Mouse (Mus musculus) hindbrain, embryonic 16.5 days (tissue): ENCODE measurements around the gene Cxcl14. TPM values are rescaled to one million over a fixed set of nuclear protein-coding genes. Genes with fewer than 3 reads are reported as not detected.

ENCODE experiments used
- ATAC-seq: fragments of 200-750 bp; cut with Nextera tagmentation; 2 replicates; pipeline ENCODE4 v1.8.0; 2017; ENCODE audit warnings: moderate TSS enrichment, moderate library complexity
- H3K27ac ChIP-seq: fragments of 300-500 bp; sonication (generic); 2 replicates; pipeline ENCODE4 v1.5.1; 2014; ENCODE audit warnings: low read depth, mild to moderate bottlenecking, control low read depth, low read length, moderate library complexity
- H3K27me3 ChIP-seq: fragments of 300-500 bp; sonication (generic); replicated peaks from 2 replicates; pipeline ENCODE4 v1.6.1; 2014; ENCODE audit warnings: low read length; ENCODE audit not compliant: control insufficient read depth, insufficient read depth
- H3K36me3 ChIP-seq: fragments of 300-500 bp; sonication (generic); 2 replicates; pipeline ENCODE4 v1.6.1; 2014; ENCODE audit warnings: mild to moderate bottlenecking, low read length, moderate library complexity, mixed read lengths; ENCODE audit not compliant: control insufficient read depth, insufficient read depth
- H3K4me1 ChIP-seq: fragments of 300-500 bp; sonication (generic); 2 replicates; pipeline ENCODE4 v1.6.1; 2014; ENCODE audit warnings: low read depth, low read length; ENCODE audit not compliant: control insufficient read depth, insufficient read depth
- H3K4me2 ChIP-seq: fragments of 300-500 bp; sonication (generic); 2 replicates; pipeline ENCODE4 v1.6.1; 2014; ENCODE audit warnings: mild to moderate bottlenecking, low read length, control low read depth, moderate library complexity
- H3K4me3 ChIP-seq: fragments of 300-500 bp; sonication (generic); 2 replicates; pipeline ENCODE4 v1.5.1; 2014; ENCODE audit warnings: mild to moderate bottlenecking, low read length, control low read depth, moderate library complexity
- H3K9ac ChIP-seq: fragments of 300-500 bp; sonication (generic); 2 replicates; pipeline ENCODE4 v1.6.1; 2014; ENCODE audit warnings: low read depth, mild to moderate bottlenecking, control low read depth, low read length, moderate library complexity
- H3K9me3 ChIP-seq: fragments of 300-500 bp; sonication (generic); 2 replicates; pipeline ENCODE4 v1.6.1; 2014; ENCODE audit warnings: mild to moderate bottlenecking, low read length, moderate library complexity; ENCODE audit not compliant: control insufficient read depth
- WGBS: fragments of 180-500 bp; shearing (Covaris S2); extraction: QIAGEN DNeasy Blood & Tissue Kit; methylation state at CpG from one replicate; pipeline ENCODE4 v1.1.7; 2014; 5-methylcytosine and 5-hydroxymethylcytosine counted together
- polyA plus RNA-seq: library from polyadenylated mRNA; unstranded; fragments of >200 nt; fragmentation: Nextera tagmentation; extraction: Ambion mirVana; gene quantifications from 2 replicates; pipeline ENCODE4 v1.2.1, GENCODE M21; 2015

Cxcl14 gene
- polyA plus RNA-seq, 1 experiment from 2014 or later, result 10.2 TPM

- WGBS, result 81% methylated on average over 6 of the region's 6 CpGs
- H3K27ac ChIP-seq, result no peak overlapping the region
- no peaks in the 10 kb centered on the region for H3K36me3 ChIP-seq
- ATAC-seq, result no peak
- H3K27me3 ChIP-seq, result peaks cover 4% of the 10 kb centered on the region; the same call in 1 of the 2 replicates
- H3K9ac ChIP-seq, result no peak overlapping the region
- no peaks in the 10 kb centered on the region for H3K4me1 ChIP-seq
- no peak overlapping the region for H3K4me3 ChIP-seq
- H3K9me3 ChIP-seq, result no peaks in the 10 kb centered on the region
- H3K4me2 ChIP-seq, result no peak overlapping the region
These were observed 16.0 kb downstream of the Cxcl14 start for GRCm38 (mm10) chr13:56280356-56280755.

DNA sequence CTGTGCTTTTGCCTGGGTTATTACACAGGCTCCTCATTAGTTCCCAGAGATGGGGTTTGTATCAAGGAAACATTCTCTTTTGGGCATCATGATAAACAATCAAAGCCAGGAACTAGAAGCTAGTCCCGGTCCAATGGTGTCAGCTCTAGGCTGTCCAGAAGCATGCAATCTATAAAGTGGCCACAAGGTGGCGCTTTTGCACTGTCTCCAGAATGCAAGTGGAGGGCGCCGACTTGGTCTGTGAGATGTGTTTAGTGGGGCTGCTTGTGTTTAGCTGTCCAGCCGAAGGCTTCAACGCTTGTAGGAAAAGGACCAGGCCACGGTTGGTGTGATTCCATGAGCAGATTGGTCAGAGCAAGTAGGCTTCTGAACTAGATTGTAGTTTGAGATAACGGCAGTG is 16.9 kb downstream of the Cxcl14 start:
- no peak overlapping the region for H3K4me3 ChIP-seq
- peaks cover 4% of the 10 kb centered on the region; the same call in 1 of the 2 replicates for H3K27me3 ChIP-seq
- no peaks in the 10 kb centered on the region for H3K36me3 ChIP-seq
- no peaks in the 10 kb centered on the region for H3K9me3 ChIP-seq
- no peak overlapping the region for H3K27ac ChIP-seq
- no peak overlapping the region for H3K4me2 ChIP-seq
- WGBS, result 19% methylated on average over 8 of the region's 8 CpGs
- peak; percentile 92 for ATAC-seq
- H3K9ac ChIP-seq, result no peak overlapping the region
- H3K4me1 ChIP-seq, result no peaks in the 10 kb centered on the region

DNA sequence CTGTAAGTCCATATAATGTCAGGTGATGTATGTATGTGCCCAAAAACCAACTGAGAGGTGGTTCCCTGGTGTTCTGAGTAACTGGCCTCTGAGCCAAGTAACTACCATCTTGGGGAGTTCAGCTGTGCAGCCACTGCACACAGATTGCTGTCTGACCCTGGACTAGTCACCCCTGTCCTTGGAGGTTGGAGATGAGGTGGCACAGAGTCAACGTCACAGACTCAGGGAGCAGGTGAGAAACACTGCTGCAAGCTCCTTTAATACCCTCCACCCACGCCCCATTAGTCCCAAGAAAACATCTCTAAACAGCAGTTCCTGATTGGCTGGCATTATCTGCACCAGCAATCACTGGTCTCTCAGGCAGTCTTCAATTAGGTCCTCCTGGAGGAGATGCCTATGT is 21.2 kb downstream of the Cxcl14 start:
- Histone ChIP-seq H3K27ac (no peak overlapping the region), H3K4me1 (no peaks in the 10 kb centered on the region), H3K9ac (no peak overlapping the region), H3K9me3 (no peaks in the 10 kb centered on the region; the same call in 1 of the 2 replicates), H3K4me2 (no peak overlapping the region), H3K27me3 (peaks cover 4% of the 10 kb centered on the region; the same call in 1 of the 2 replicates), H3K36me3 (no peaks in the 10 kb centered on the region), H3K4me3 (no peak overlapping the region)
- ATAC-seq, result no peak
- WGBS, result 73% methylated on average over 2 of the region's 2 CpGs

DNA sequence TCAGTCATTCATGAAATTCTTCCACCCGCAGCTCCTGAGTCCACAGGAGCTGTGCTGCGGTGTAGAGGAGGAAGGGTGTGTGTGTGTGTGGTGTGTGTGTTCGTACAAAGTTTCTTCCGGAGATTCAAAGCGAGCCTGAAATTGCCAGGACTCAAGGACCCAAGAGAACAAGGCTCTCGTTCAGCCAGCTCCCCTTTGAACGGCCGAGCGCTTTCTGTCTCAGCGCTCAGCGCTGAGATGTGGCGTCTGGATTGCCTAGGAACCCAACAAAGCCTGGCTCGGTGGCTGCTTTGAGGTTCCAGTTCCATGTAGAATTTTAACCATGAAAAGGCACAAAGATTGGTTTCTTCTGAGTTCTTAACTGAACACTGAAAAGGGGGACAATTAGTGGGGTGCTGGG is 26.2 kb downstream of the Cxcl14 start:
- Histone ChIP-seq H3K4me2 (no peak overlapping the region), H3K4me3 (no peak overlapping the region), H3K27me3 (peaks cover 6% of the 10 kb centered on the region), H3K9ac (no peak overlapping the region), H3K9me3 (no peaks in the 10 kb centered on the region; the same call in 1 of the 2 replicates), H3K36me3 (no peaks in the 10 kb centered on the region), H3K27ac (no peak overlapping the region), H3K4me1 (no peaks in the 10 kb centered on the region)
- ATAC-seq, result no peak
- WGBS, result 59% methylated on average over 13 of the region's 13 CpGs

DNA sequence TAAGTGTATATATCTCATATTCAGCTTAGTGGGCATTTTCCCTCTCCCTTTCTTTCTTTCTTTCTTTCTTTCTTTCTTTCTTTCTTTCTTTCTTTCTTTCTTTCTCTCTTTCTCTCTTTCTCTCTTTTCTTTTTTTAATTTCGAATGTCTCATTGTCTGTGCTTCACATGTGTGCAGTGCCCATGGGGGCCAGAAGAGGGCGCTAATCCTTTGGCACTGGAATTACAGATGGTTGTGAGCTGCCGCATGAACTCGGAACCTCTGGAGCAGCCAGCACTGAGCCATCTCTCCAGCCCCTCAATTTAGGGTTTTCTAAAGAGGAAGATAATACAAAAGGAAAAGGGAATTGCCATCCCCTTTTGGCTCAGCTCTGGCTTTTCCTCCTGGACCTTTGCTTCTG is 29.0 kb downstream of the Cxcl14 start:
- H3K27me3 ChIP-seq, result peaks cover 23% of the 10 kb centered on the region
- H3K4me1 ChIP-seq, result no peaks in the 10 kb centered on the region
- H3K36me3 ChIP-seq, result no peaks in the 10 kb centered on the region
- no peak for ATAC-seq
- H3K9ac ChIP-seq, result no peak overlapping the region
- no peaks in the 10 kb centered on the region; the same call in 1 of the 2 replicates for H3K9me3 ChIP-seq
- 73% methylated on average over 4 of the region's 4 CpGs for WGBS
- no peak overlapping the region for H3K27ac ChIP-seq
- H3K4me3 ChIP-seq, result no peak overlapping the region
- H3K4me2 ChIP-seq, result no peak overlapping the region

DNA sequence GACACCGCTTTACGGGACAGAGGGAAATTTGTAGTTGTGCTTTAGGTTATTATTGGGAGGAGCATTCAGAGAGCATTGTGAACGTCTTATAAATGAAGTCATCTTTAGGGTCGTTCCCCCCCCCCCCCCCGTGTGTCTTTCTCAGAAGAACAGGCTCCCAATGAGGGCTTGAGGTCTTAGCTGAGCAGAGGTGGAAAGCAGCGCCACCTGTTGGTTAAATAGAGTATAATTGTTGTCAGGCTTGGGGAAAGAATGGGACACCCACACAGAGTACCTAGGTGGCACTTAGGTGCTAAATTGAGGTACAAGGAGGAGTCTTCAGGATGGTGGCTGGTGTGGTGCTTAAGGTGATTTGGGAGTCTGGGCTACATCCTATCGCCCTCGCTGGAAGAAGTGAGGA is 29.9 kb downstream of the Cxcl14 start:
- no peak overlapping the region for H3K27ac ChIP-seq
- WGBS, result 39% methylated on average over 8 of the region's 8 CpGs
- no peaks in the 10 kb centered on the region; the same call in 1 of the 2 replicates for H3K9me3 ChIP-seq
- no peak overlapping the region for H3K4me3 ChIP-seq
- no peak for ATAC-seq
- no peak overlapping the region for H3K9ac ChIP-seq
- no peaks in the 10 kb centered on the region for H3K36me3 ChIP-seq
- H3K4me2 ChIP-seq, result no peak overlapping the region
- no peaks in the 10 kb centered on the region for H3K4me1 ChIP-seq
- peaks cover 32% of the 10 kb centered on the region for H3K27me3 ChIP-seq

- Histone ChIP-seq H3K4me1 (no peaks in the 10 kb centered on the region), H3K36me3 (no peaks in the 10 kb centered on the region), H3K4me3 (no peak overlapping the region), H3K27me3 (peaks cover 39% of the 10 kb centered on the region), H3K4me2 (no peak overlapping the region), H3K27ac (no peak overlapping the region), H3K9ac (no peak overlapping the region), H3K9me3 (no peaks in the 10 kb centered on the region)
- no peak for ATAC-seq
- WGBS, result 67% methylated on average over 5 of the region's 5 CpGs
These were observed 30.7 kb downstream of the Cxcl14 start for GRCm38 (mm10) chr13:56265661-56266060.

DNA sequence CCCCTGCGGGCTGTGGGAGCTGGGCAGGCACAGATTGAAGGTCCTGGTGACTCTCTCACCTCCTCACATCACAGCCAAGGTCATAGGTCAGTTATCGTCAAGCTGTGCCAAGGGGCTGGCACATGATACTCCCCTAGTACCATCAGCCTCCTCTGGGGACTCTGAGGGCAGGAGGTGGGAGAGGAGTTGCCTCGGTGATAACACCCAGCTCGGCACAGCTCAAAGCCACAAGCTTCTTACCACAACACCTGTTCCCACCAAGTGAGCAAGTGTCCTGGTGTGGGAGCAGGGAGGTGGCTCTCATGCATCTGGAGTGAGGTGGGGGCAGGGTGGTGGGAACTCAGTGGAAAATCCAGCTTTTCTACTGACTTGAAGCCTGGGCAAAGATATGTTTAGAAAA is 34.1 kb downstream of the Cxcl14 start:
- H3K27ac ChIP-seq, result no peak overlapping the region
- no peaks in the 10 kb centered on the region for H3K9me3 ChIP-seq
- ATAC-seq, result no peak
- H3K27me3 ChIP-seq, result peaks cover 62% of the 10 kb centered on the region
- no peaks in the 10 kb centered on the region for H3K36me3 ChIP-seq
- 58% methylated on average over 4 of the region's 4 CpGs for WGBS
- H3K4me1 ChIP-seq, result peaks cover 11% of the 10 kb centered on the region
- H3K4me2 ChIP-seq, result no peak overlapping the region
- H3K4me3 ChIP-seq, result no peak overlapping the region
- H3K9ac ChIP-seq, result no peak overlapping the region

DNA sequence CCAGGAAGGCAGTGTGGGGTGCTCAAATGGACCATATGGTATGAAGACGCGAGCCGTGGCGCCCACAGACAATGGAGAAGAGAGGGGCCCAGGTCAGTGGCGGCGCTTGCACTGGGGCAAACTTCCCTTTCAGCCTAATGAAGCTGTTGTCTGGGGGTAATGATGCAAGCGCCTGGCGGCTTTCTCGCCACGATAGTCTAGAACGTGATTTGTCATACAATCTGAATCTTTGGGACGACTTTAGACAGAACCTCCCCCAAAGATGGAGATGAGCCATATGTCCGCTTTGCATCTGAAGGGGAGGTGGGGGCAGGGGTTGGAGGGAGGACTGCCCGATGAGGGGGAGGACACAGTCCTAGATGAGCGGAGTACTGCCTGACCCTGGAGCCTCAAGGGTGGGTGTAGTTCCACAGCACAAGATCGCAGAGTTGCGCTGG is 36.0 kb downstream of the Cxcl14 start:
- Histone ChIP-seq H3K36me3 (no peaks in the 10 kb centered on the region), H3K9me3 (no peaks in the 10 kb centered on the region), H3K9ac (no peak overlapping the region), H3K27me3 (peaks cover 76% of the 10 kb centered on the region), H3K27ac (no peak overlapping the region), H3K4me1 (peaks cover 11% of the 10 kb centered on the region), H3K4me2 (no peak overlapping the region), H3K4me3 (no peak overlapping the region)
- WGBS, result 3% methylated on average over 17 of the region's 17 CpGs
- ATAC-seq, result no peak

GRCm38 (mm10) chr13:56259926-56260250 is 36.5 kb downstream of the Cxcl14 start:
- Histone ChIP-seq H3K36me3 (no peaks in the 10 kb centered on the region), H3K9me3 (no peaks in the 10 kb centered on the region), H3K4me1 (peaks cover 11% of the 10 kb centered on the region), H3K4me3 (no peak overlapping the region), H3K4me2 (no peak overlapping the region), H3K9ac (no peak overlapping the region), H3K27me3 (peaks cover 77% of the 10 kb centered on the region), H3K27ac (no peak overlapping the region)
- ATAC-seq, result no peak
- WGBS, result under 1% methylated on average over 5 of the region's 5 CpGs
